Mouse (Mus musculus) ES-E14 (cell line): ENCODE measurements around the gene Ppard.

ENCODE experiments used
- CHD2 ChIP-seq: IDR thresholded peaks from 2 replicates; pipeline ENCODE4 v1.6.1; 2014; ENCODE audit warnings: mild to moderate bottlenecking, low read depth, low read length, inconsistent platforms
- HCFC1 ChIP-seq: IDR thresholded peaks from 2 replicates; pipeline ENCODE4 v1.6.1; 2012; ENCODE audit warnings: low read length, inconsistent platforms, borderline replicate concordance; ENCODE audit not compliant: insufficient read depth
- MAFK ChIP-seq: IDR thresholded peaks from 2 replicates; pipeline ENCODE4 v1.6.1; 2014; ENCODE audit warnings: mild to moderate bottlenecking, low read depth, low read length, inconsistent platforms; ENCODE audit not compliant: insufficient read depth
- ZC3H11A ChIP-seq: IDR thresholded peaks from 2 replicates; pipeline ENCODE4 v1.6.1; 2012; ENCODE audit warnings: low read depth, mild to moderate bottlenecking, inconsistent platforms, low read length, borderline replicate concordance

GRCm38 (mm10) chr17:28242296-28242695 lies 9.8 kb downstream of the Ppard start:
- TF ChIP-seq MAFK, result no peak
- no peak for TF ChIP-seq CHD2
- TF ChIP-seq HCFC1, result no peak
- TF ChIP-seq ZC3H11A, result no peak
